In the genomic region with DNA sequence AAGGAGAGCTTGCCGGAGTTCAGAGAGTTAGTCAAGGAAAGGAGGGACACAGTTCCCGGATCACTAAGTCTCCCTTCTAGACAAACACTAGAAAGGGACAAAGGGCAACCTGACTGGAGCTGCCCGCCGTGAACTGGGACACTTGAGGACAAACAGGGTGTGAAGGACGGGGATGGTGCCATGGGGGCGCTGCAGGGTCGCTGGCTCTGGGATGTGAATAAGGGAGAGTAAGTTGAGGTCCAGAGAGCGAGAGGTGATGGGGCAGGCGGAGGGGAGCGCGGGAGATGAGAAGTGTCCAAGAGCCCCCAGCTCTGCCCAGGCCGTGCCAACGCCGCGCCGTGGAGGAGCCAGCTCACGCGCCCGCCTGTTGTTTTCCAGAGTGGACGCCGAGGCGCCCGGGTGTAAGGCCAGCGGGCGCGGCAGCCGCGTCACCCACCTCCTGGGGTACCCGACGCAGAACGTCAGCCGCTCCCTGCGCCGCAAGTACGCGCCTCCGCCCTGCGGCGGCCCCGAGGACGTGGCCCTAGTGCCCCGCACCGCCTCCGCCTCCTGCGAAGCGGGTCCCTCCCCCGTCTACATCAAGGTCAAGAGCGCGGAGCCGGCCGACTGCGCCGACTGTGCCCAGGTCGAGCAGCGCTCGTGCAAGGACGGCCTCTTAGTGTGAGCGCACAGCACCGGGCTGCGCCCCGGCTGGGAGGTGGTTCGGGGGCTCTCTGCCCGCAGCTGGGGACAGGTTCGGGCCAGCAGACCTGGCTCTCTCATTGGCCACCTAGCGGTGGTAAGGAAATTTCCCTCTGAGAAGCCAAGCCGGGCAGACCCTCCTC, we compare ENCODE assay signal across 8 mouse cellular contexts. TPM values are rescaled to one million over a fixed set of nuclear protein-coding genes. Genes with fewer than 3 reads are reported as not detected.
DNase-seq lines count a peak whose midpoint lies in the region; ATAC-seq and TF ChIP-seq lines count a peak whose summit lies in the region.

No protein-coding gene starts in this region.

- TF ChIP-seq CTCF in midbrain, postnatal 0 days (IDR thresholded peaks at IDR 0.05): peak; percentile 83

- H3K27ac ChIP-seq in embryonic facial prominence, embryonic 15.5 days (replicated peaks): peak overlapping the region; percentile 58; the same call in 1 of the 2 replicates
- H3K27ac ChIP-seq in heart, embryonic 12.5 days (ENCODE audit: poor library complexity, severe bottlenecking): no peak overlapping the region
- H3K27ac ChIP-seq in kidney, embryonic 15.5 days: peak overlapping the region; percentile 24
- H3K27ac ChIP-seq in midbrain, postnatal 0 days (ENCODE audit: low read depth, low read length): peak overlapping the region; percentile 57; the same call in 1 of the 2 replicates

- peak overlapping the region; percentile 98 for H3K4me2 ChIP-seq in embryonic facial prominence, embryonic 15.5 days (replicated peaks)
- peak overlapping the region; percentile 92 for H3K4me2 ChIP-seq in heart, embryonic 12.5 days
- peak overlapping the region; percentile 99 for H3K4me2 ChIP-seq in kidney, embryonic 15.5 days
- peak overlapping the region; percentile 91 for H3K4me2 ChIP-seq in midbrain, postnatal 0 days (ENCODE audit: low read depth, low read length, poor library complexity, severe bottlenecking)

- peaks cover 31% of the 10 kb centered on the region for H3K27me3 ChIP-seq in embryonic facial prominence, embryonic 15.5 days
- H3K27me3 ChIP-seq in heart, embryonic 12.5 days (replicated peaks): peaks cover 62% of the 10 kb centered on the region
- H3K27me3 ChIP-seq in kidney, embryonic 15.5 days: peaks cover 36% of the 10 kb centered on the region
- no peaks in the 10 kb centered on the region for H3K27me3 ChIP-seq in midbrain, postnatal 0 days (ENCODE audit: insufficient read depth, low read length)

- no peaks in the 10 kb centered on the region for H3K36me3 ChIP-seq in embryonic facial prominence, embryonic 15.5 days
- no peaks in the 10 kb centered on the region for H3K36me3 ChIP-seq in heart, embryonic 12.5 days
- no peaks in the 10 kb centered on the region for H3K36me3 ChIP-seq in kidney, embryonic 15.5 days
- H3K36me3 ChIP-seq in midbrain, postnatal 0 days (ENCODE audit: insufficient read depth, low read length): no peaks in the 10 kb centered on the region

- peak overlapping the region; percentile 69 for H3K4me3 ChIP-seq in embryonic facial prominence, embryonic 15.5 days (replicated peaks)
- H3K4me3 ChIP-seq in heart, embryonic 12.5 days: peak overlapping the region; percentile 59
- H3K4me3 ChIP-seq in kidney, embryonic 15.5 days (replicated peaks): peak overlapping the region; percentile 66
- H3K4me3 ChIP-seq in midbrain, postnatal 0 days (ENCODE audit: low read depth, low read length): peak overlapping the region; percentile 68

- peak; percentile 50 for DNase-seq in layer of hippocampus, adult 11-12 months (ENCODE audit: low spot score)
- no peak for DNase-seq in layer of hippocampus, adult 9-10 months (ENCODE audit: low spot score)
- peak; percentile 46 for DNase-seq in liver
- peak; percentile 87 for DNase-seq in midbrain, postnatal 0 days (ENCODE audit: low spot score)
- peak; percentile 46 to 62 for DNase-seq in spleen, postnatal 36 days (ENCODE audit: low spot score in 2 of 2)

- H3K4me1 ChIP-seq in embryonic facial prominence, embryonic 15.5 days: peaks cover 19% of the 10 kb centered on the region
- peaks cover 10% of the 10 kb centered on the region for H3K4me1 ChIP-seq in heart, embryonic 12.5 days (replicated peaks)
- H3K4me1 ChIP-seq in kidney, embryonic 15.5 days: peaks cover 20% of the 10 kb centered on the region
- no peaks in the 10 kb centered on the region for H3K4me1 ChIP-seq in midbrain, postnatal 0 days (ENCODE audit: insufficient read depth, low read length)

- H3K9me3 ChIP-seq in embryonic facial prominence, embryonic 15.5 days (replicated peaks): no peaks in the 10 kb centered on the region
- H3K9me3 ChIP-seq in heart, embryonic 12.5 days (replicated peaks): no peaks in the 10 kb centered on the region
- H3K9me3 ChIP-seq in kidney, embryonic 15.5 days (replicated peaks): no peaks in the 10 kb centered on the region
- no peaks in the 10 kb centered on the region for H3K9me3 ChIP-seq in midbrain, postnatal 0 days (ENCODE audit: low read length)

- under 1% methylated on average over 60 of the region's 66 CpGs for WGBS in embryonic facial prominence, embryonic 15.5 days
- whole genome bisulfite sequencing in heart, embryonic 12.5 days: under 1% methylated on average over 66 of the region's 66 CpGs
- WGBS in kidney, embryonic 15.5 days: under 1% methylated on average over 66 of the region's 66 CpGs
- WGBS in midbrain, postnatal 0 days: under 1% methylated on average over 61 of the region's 66 CpGs

- H3K9ac ChIP-seq in embryonic facial prominence, embryonic 15.5 days: peak overlapping the region; percentile 57
- peak overlapping the region; percentile 70 for H3K9ac ChIP-seq in heart, embryonic 12.5 days
- peak overlapping the region; percentile 59 for H3K9ac ChIP-seq in kidney, embryonic 15.5 days
- peak overlapping the region; percentile 83 for H3K9ac ChIP-seq in midbrain, postnatal 0 days (replicated peaks; ENCODE audit: low read length, poor library complexity, severe bottlenecking)

- peak; percentile 84 for ATAC-seq in embryonic facial prominence, embryonic 15.5 days (ENCODE audit: insufficient number of reproducible peaks, low FRiP score, low TSS enrichment, low read depth)
- ATAC-seq in heart, embryonic 12.5 days (ENCODE audit: insufficient number of reproducible peaks, low FRiP score): peak; percentile 84
- ATAC-seq in kidney, embryonic 15.5 days (replicated peaks; ENCODE audit: low FRiP score): peak; percentile 90
- peak; percentile 89 for ATAC-seq in midbrain, postnatal 0 days (ENCODE audit: low FRiP score)

RNA-seq across cellular contexts. Expression of a gene that starts 7.1 kb away (rescaled TPM):
- polyA plus RNA-seq in embryonic facial prominence, embryonic 15.5 days (2015; fragmentation: Nextera tagmentation; extraction: Ambion mirVana): 7.7 and 10.9 TPM in 2 replicates
- polyA plus RNA-seq in heart, embryonic 12.5 days (2016; fragmentation: Nextera tagmentation; extraction: Ambion mirVana): 0.24 and 0.33 TPM in 2 replicates
- polyA plus RNA-seq in kidney, embryonic 15.5 days (2015; fragmentation: Nextera tagmentation; extraction: Ambion mirVana): 0.57 and 0.59 TPM in 2 replicates
- total RNA-seq in midbrain, postnatal 0 days (2014; rRNA removed): 0.11 and 2.3 TPM in 2 replicates
- 1.3 and 2.5 TPM in 2 replicates for polyA plus RNA-seq in midbrain, postnatal 0 days (2015; fragmentation: Nextera tagmentation; extraction: Ambion mirVana)

RNA-seq across cellular contexts. Expression of a gene that starts 27.5 kb away (rescaled TPM):
- 0.29 TPM in 1 of 2 replicates, not detected in the other for polyA plus RNA-seq in embryonic facial prominence, embryonic 15.5 days (2015; fragmentation: Nextera tagmentation; extraction: Ambion mirVana)
- polyA plus RNA-seq in heart, embryonic 12.5 days (2016; fragmentation: Nextera tagmentation; extraction: Ambion mirVana): not detected in 2 replicates
- polyA plus RNA-seq in kidney, embryonic 15.5 days (2015; fragmentation: Nextera tagmentation; extraction: Ambion mirVana): 0.10 and 0.17 TPM in 2 replicates
- total RNA-seq in midbrain, postnatal 0 days (2014; rRNA removed): not detected in 2 replicates
- polyA plus RNA-seq in midbrain, postnatal 0 days (2015; fragmentation: Nextera tagmentation; extraction: Ambion mirVana): not detected in 2 replicates

RNA-seq across cellular contexts. Expression of a gene that starts 39.5 kb away (rescaled TPM):
- polyA plus RNA-seq in embryonic facial prominence, embryonic 15.5 days (2015; fragmentation: Nextera tagmentation; extraction: Ambion mirVana): 0.28 and 0.32 TPM in 2 replicates
- polyA plus RNA-seq in heart, embryonic 12.5 days (2016; fragmentation: Nextera tagmentation; extraction: Ambion mirVana): not detected in 2 replicates
- not detected in 2 replicates for polyA plus RNA-seq in kidney, embryonic 15.5 days (2015; fragmentation: Nextera tagmentation; extraction: Ambion mirVana)
- total RNA-seq in midbrain, postnatal 0 days (2014; rRNA removed): 0.16 TPM in 1 of 2 replicates, not detected in the other
- polyA plus RNA-seq in midbrain, postnatal 0 days (2015; fragmentation: Nextera tagmentation; extraction: Ambion mirVana): 0.10 and 0.11 TPM in 2 replicates

RNA-seq across cellular contexts. Expression of a gene that starts 42.3 kb away (rescaled TPM):
- 12.2 and 18.7 TPM in 2 replicates for polyA plus RNA-seq in embryonic facial prominence, embryonic 15.5 days (2015; fragmentation: Nextera tagmentation; extraction: Ambion mirVana)
- polyA plus RNA-seq in heart, embryonic 12.5 days (2016; fragmentation: Nextera tagmentation; extraction: Ambion mirVana): 1.7 and 3.0 TPM in 2 replicates
- 1.4 and 2.2 TPM in 2 replicates for polyA plus RNA-seq in kidney, embryonic 15.5 days (2015; fragmentation: Nextera tagmentation; extraction: Ambion mirVana)
- total RNA-seq in midbrain, postnatal 0 days (2014; rRNA removed): 3.1 and 6.3 TPM in 2 replicates
- polyA plus RNA-seq in midbrain, postnatal 0 days (2015; fragmentation: Nextera tagmentation; extraction: Ambion mirVana): 3.9 and 5.4 TPM in 2 replicates
